Mouse (Mus musculus): Measurements from ENCODE around the gene Olfr1423. TPM values are rescaled to one million over a fixed set of nuclear protein-coding genes. Genes with fewer than 3 reads are reported as not detected.
"Not testable (repeated sequence)": the region's sequence is repeated elsewhere in the genome, so short reads cannot be mapped to it uniquely, and the experiment has no call there.

Olfr1423 gene
- not detected for total RNA-seq (2022)

- DNase-seq (ENCODE audit: low spot score): no peak
Measured at GRCm38 (mm10) chr19:12041217-12041616, at the start of gene Olfr1423. TSS of gene Olfr1423 (minus strand) at chr19:12041317.

DNA sequence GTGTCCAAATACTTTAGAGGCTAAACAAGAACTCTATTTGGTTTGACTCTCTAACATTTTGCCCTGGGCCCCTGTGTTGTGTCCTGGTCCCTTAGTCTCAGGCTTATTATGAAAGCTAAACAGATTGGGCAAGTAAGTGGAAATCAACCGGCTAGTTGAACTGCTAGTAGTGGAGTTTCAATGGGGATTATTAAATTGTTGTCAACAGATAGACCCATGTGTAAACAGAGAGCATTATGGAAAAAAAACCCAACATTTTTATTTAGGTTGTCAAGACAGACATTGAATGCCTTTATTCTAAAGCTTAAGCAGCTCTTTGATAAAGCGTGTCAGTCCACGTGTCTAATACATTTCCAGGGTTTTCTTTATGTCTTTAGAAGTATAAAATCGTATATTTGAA lies 36.5 kb upstream of the Olfr1423 start, which contains the start of gene Olfr1425:
Olfr1425 (minus strand) TSS at position 101 of the 400 bp plus-strand sequence.
- not testable (repeated sequence) for DNase-seq (ENCODE audit: low spot score)

DNA sequence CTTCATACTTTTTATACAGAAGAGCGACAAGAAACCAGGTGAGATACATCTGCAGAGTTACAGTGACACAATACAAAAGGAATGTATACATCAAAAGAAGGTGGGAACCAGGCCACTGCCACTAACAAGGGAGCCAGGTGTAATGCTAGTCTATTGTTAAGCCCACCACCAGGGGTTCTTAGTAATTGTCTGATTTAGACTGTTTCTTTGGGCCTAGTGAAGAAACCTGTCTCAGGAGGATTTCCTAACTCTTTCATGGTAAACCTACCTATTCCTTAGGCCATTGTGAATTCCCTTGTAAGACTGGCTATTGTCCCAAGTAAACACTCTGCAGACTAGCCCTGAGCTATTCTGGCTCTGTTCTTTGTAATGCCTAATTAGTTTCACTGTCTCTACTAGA lies 28.4 kb upstream of the Olfr1423 start:
- DNase-seq (ENCODE audit: low spot score): not testable (repeated sequence)

- DNase-seq (ENCODE audit: low spot score): not testable (repeated sequence)
Measured at GRCm38 (mm10) chr19:12067806-12068205, 26.7 kb upstream of the Olfr1423 start.

DNA sequence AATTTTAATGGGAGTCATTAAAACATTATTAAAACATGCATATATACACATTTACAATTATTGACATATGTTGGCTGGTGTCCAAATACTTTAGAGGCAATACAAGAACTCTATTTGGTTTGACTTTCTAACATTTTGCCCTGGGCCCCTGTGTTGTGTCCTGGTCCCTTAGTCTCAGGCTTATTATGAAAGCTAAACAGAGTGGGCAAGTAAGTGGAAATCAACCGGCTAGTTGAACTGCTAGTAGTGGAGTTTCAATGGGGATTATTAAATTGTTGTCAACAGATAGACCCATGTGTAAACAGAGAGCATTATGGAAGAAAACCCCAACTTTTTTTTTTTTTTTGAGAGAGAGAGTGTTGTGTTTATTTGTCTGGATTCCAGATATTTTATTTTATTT lies 21.5 kb upstream of the Olfr1423 start, which contains the start of gene Olfr1424:
Olfr1424 (minus strand) TSS at position 101 of the 400 bp plus-strand sequence.
- not testable (repeated sequence) for DNase-seq (ENCODE audit: low spot score)

DNA sequence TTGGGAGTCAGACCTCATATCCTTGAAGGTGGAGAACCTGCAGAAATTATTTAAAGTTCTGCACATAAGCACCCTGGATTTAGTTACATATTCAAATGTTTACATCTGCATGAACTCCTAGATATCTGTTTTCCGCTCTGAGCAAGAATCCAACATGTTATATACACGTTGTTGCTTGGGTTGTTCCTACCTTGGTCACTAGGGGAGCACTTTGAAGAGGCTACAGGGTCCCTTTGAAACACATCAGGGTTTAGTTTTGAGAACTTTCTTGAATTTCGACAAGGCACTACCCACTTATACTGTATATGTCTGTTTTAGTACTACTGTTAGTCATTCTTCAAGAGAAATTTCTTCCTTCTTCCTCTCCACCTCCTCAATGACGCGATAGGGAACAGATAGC lies 2.0 kb upstream of the Olfr1423 start:
- no peak for DNase-seq (ENCODE audit: low spot score)

- DNase-seq (ENCODE audit: low spot score): no peak
Measured at GRCm38 (mm10) chr19:12037727-12038126, 3.4 kb downstream of the Olfr1423 start.

- DNase-seq (ENCODE audit: low spot score): no peak
Measured at GRCm38 (mm10) chr19:12026606-12027005, 14.5 kb downstream of the Olfr1423 start.

- no peak for DNase-seq (ENCODE audit: low spot score)
Measured at GRCm38 (mm10) chr19:12025333-12025732, 15.8 kb downstream of the Olfr1423 start.

GRCm38 (mm10) chr19:12024149-12024548 lies 17.0 kb downstream of the Olfr1423 start:
- DNase-seq (ENCODE audit: low spot score): peak; percentile 15

GRCm38 (mm10) chr19:12016192-12016591 lies 24.9 kb downstream of the Olfr1423 start:
- DNase-seq (ENCODE audit: low spot score): no peak

- no peak for DNase-seq (ENCODE audit: low spot score)
Measured at GRCm38 (mm10) chr19:12015708-12016107, 25.4 kb downstream of the Olfr1423 start.

GRCm38 (mm10) chr19:12013228-12013627 lies 27.9 kb downstream of the Olfr1423 start:
- peak; percentile 73 for DNase-seq (ENCODE audit: low spot score)

- peak; percentile 41 for DNase-seq (ENCODE audit: low spot score)
Measured at GRCm38 (mm10) chr19:12012615-12013014, 28.5 kb downstream of the Olfr1423 start.

- DNase-seq (ENCODE audit: low spot score): peak; percentile 95
Measured at GRCm38 (mm10) chr19:12011560-12012556, 29.3 kb downstream of the Olfr1423 start.

- DNase-seq (ENCODE audit: low spot score): peak; percentile 91
Measured at GRCm38 (mm10) chr19:12010916-12011559, 30.1 kb downstream of the Olfr1423 start.

DNA sequence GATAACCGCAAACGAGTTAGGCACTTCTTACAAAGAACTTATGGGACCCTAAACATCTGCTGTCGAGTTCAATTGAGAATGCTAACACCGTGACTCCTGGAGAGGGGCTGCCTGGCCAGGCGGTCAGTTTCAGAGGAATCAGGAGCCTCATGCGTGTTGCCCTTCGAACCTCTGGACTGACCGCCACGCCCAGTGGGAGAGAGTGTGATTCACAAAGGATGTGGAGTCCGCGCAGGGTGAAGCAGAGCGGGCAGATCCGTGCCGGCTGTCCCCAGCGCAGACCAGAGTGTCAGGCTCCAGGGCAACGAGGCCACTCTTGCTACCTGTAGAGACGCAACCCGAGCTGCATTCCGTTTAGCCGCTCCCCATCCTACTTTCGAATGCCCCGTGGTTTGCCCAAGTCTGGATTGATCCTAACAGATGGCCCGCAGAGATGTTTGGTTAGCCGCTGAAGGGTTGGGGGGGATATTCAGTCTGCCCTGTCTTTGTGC lies 30.8 kb downstream of the Olfr1423 start:
- peak; percentile 59 for DNase-seq (ENCODE audit: low spot score)

GRCm38 (mm10) chr19:12009501-12010280 lies 31.4 kb downstream of the Olfr1423 start:
- DNase-seq (ENCODE audit: low spot score): peak; percentile 91

DNA sequence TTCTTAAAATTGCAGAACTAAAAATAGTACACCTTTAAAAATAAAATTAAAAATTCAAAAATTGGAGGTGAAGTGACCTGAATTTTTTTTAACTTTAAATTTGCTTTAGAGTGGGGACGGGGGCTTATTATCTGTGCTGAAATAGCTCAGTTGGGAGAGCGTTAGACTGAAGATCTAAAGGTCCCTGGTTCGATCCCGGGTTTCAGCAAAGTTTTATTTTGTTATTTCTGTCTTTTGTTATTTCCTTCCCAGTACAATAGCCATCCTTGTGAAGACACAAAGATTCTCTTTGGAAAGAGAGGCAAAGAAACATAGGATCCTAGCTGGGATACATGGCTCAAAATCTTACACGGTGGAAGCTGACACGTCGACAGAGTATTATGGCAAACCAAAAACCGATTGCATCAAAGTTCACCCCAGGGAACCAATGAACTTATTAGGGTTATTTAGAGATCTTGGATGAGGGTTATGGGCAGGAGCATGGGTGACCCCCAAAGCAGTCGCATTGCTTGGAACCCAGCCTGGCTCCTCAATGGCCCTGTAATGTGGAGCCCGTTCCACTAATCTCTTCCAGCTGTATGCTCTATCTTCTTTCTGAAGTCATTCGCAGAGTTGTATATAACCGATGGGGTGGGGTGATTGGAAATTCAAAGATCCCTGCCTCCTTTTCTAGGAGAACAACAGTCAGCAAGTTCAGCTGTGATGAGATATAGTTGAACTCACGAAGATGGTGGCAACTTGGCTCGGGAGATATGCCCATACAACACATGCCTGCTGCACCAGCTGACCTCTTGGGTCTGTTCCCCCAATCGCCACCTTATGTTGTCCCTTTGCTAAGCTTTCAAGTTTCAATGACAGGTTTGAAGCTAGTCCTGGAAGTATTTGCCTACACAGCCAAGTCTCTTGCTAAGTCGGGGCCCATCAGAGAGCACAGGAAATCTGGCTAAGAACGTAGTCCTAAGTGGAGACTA lies 32.4 kb downstream of the Olfr1423 start:
- DNase-seq (ENCODE audit: low spot score): no peak

Data from heart, adult 8-10 months (tissue).